Mouse (Mus musculus) megakaryocyte-erythroid progenitor cell, adult 5 weeks (primary cell): Measurements from ENCODE around the gene H1foo. TPM values are rescaled to one million over a fixed set of nuclear protein-coding genes. Genes with fewer than 3 reads are reported as not detected.

Experiments
- polyA plus RNA-seq: library from polyadenylated mRNA; stranded (reverse); fragments of >175 nt; gene quantifications from 2 replicates; pipeline ENCODE4 v1.2.3, GENCODE M21; 2012

H1foo gene
- polyA plus RNA-seq, result not detected in 2 replicates

GRCm38 (mm10) chr6:115944638-115945037 is at the start of gene H1foo:
TSS of gene H1foo (plus strand) at chr6:115944938.

GRCm38 (mm10) chr6:115931639-115932038 is 13.1 kb upstream of the H1foo start, which contains the start of gene Rho:
TSS of gene Rho (plus strand) at chr6:115931748.

GRCm38 (mm10) chr6:115994877-115995520 is 50.3 kb downstream of the H1foo start, which contains the start of gene Plxnd1:
TSS of gene Plxnd1 (minus strand) at chr6:115995005.

Other genes with a start within 250 kb of the H1foo start
- 28.5 and 33.2 TPM in 2 replicates for gene Tmem40, start 182.5 kb upstream of the H1foo start, polyA plus RNA-seq
- 4.6 and 5.8 TPM in 2 replicates for gene Cand2, start 170.4 kb upstream of the H1foo start, polyA plus RNA-seq
- gene Rpl32, start 136.2 kb upstream of the H1foo start, polyA plus RNA-seq, result 440 and 460 TPM in 2 replicates
- gene Efcab12, start 106.5 kb upstream of the H1foo start, polyA plus RNA-seq, result 0.04 TPM in 1 of 2 replicates, not detected in the other
- gene Mbd4, start 91.6 kb upstream of the H1foo start, polyA plus RNA-seq, result 1.3 and 1.6 TPM in 2 replicates
- 1.4 and 2.3 TPM in 2 replicates for gene Ift122, start 91.5 kb upstream of the H1foo start, polyA plus RNA-seq
- gene Rho, start 13.2 kb upstream of the H1foo start, polyA plus RNA-seq, result 0.26 TPM in 1 of 2 replicates, not detected in the other
- 30.4 and 43.2 TPM in 2 replicates for gene Plxnd1, start 50.1 kb downstream of the H1foo start, polyA plus RNA-seq
- 0.90 and 1.1 TPM in 2 replicates for gene Tmcc1, start 248.5 kb downstream of the H1foo start, polyA plus RNA-seq